Mouse (Mus musculus): Measurements from ENCODE around the gene Mzt1.
"Not testable (repeated sequence)": the region's sequence is repeated elsewhere in the genome, so short reads cannot be mapped to it uniquely, and the experiment has no call there.

Gene Mzt1

DNA sequence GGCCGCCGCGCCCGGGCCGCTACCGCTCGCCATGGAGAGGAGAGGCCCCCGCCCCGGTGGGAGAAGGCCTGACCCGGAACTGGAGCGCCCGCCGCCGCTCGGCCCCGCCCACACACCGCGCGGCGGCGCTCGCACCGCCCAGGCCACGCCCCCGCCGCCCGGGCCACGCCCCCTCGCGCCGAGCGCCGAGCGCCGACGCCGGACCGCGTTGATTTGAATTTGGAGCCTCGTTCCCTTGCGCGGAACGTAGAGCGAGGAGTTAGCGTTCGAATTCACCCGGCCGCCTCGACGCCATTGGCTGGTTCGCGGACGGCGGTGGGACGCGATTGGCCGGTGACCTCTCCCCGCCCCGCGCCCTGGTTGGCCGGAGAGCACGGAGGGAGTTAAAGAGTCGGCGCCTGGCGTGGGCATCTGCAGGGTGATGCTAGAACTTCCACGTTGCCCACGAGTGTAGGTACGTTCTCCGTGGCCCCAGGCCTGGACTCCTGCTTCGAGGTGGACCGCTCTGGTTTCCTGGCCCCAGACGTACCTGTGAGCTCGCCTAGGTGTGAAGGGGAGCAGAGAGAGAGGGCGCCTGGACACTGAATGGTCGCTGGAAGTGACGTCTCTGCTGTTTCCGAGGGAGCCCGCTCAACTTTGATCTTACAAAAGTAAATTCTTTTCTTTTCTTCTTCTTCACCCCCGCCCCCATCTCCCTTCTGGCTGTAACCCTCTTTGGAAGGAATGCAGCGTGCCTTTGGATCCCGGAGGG, at the start of gene Mzt1, which contains the start of gene Bora:
TSS of gene Mzt1 (minus strand) at position 104 of the 751 bp plus-strand sequence.
TSS of gene Bora (plus strand) at position 192 of the 751 bp plus-strand sequence.
- peak; percentile 92 for DNase-seq

DNA sequence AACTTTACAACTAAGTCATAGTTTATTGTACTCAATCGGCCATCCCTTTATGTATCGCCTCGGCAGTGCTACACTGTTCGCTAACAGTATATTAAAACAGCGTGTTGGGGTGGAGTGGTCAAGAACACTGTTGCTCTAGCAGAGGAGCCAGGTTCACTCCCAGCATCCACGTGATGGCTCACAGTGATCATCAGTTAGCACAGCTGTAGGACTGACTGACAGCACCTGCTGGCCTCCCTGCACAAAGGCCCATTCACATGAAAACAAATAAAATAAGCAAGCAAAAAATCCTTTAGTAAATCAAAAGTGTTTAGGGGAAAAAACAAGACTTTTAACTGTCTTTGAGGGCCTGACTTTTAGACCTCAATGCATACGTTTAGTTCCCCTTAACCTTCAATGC, 43.0 kb upstream of the Mzt1 start:
- no peak for DNase-seq

DNA sequence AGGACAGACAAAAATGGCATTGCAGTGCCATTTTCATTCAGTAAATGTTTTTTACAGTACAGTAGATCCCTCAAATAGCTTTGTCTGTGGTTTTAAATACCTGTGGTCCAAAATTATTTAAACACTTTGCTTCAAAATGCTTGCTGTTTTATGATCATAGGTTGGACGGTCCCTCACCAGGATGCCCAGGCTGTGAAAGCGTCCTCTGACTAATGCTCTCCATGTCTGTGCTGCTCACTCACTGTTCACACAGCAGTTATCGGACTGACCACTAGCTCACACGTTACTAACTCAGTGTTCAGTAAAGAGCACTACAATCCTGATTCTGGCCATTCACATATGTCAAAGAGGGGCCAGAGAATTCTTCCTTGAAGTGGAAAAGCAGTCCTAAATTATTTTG, 25.2 kb upstream of the Mzt1 start:
- no peak for DNase-seq

DNA sequence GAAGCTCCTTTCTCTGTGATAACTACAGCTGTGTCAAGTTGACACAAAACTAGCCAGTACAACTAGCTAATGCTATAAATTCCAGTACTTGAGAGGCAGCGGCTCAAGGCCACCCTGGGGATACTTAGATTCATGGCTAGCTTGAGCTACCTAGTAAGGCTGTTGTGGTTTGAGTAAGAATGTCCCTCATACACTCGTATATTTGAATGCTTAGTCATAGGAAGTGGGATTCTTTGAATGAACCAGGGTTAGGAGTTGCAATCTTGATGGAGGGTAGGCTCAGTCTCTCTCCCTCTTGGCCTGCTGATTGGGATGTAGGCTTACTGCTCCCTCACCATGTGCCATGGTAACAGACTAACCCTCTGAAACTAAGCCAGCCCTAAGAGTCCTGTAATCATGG, 17.2 kb upstream of the Mzt1 start:
- DNase-seq, result no peak

DNA sequence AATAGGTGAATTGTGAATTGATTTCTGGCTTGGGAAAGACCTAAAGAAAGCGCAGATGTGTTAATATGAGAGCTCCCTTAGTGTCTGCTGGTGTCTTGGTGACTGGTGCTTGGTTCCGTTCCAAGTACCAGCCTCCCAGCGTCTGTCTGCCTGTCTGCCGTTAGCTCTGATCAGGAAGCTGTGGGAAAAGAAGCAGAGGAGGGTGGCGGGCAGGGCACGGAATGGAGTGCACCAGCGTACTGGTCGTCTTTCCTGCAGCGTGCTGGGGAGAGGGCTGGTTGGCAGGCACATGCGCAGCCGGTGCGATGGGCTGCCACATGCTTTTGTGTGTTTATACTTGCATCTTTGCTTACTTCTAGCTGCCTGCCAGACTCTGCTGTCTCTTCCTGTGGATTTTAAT, 14.7 kb upstream of the Mzt1 start:
- no peak for DNase-seq

DNA sequence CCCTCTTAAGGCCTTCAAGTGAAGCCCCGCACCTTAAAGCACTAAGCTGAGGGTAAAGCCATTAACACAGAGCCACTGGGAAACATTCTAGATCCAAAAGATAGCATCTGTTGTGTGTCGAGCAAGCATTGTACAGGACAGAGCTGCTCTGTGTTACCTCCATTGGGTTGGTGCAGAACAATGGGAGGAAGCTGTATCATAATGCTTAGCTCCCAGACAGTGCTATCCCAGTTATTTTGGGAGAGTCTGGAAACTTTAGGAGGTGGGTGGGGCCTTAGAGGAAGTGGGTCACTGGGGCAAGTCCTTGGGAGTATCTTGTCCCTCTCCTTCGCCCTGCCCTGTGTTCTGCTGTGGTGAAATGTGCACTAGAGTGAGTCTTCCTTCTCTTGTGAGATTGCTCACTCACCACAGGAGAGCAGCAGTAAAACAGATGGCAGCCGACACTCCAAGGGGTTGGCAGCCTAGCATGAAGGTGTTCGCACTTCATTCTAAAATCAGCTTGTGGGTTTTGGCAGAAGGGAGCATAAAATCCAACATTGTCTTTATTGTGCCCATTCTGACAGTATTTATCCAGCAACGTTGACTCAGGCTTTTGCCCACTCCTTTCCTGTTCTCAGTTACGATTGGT, 13.1 kb upstream of the Mzt1 start:
- no peak for DNase-seq

DNA sequence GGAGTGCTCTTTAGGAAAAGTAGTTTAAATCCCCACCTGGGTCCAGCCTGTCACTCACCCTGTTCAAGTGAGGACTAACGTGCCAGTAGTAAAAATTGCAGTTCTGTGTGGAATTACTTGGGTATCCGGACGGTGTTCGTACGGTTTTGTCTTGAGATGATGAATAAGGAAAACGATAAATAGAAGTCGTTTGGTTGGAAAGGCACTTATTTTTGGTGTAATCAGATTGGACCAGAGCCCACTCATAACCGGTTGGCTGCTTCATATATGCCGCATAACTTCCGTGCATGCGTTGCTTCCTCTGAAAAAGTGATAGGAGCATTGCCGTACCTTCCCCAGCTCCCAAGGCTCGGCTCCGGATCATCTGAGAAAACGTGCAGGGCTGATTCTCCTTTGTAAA, 848 bp upstream of the Mzt1 start:
- no peak for DNase-seq

DNA sequence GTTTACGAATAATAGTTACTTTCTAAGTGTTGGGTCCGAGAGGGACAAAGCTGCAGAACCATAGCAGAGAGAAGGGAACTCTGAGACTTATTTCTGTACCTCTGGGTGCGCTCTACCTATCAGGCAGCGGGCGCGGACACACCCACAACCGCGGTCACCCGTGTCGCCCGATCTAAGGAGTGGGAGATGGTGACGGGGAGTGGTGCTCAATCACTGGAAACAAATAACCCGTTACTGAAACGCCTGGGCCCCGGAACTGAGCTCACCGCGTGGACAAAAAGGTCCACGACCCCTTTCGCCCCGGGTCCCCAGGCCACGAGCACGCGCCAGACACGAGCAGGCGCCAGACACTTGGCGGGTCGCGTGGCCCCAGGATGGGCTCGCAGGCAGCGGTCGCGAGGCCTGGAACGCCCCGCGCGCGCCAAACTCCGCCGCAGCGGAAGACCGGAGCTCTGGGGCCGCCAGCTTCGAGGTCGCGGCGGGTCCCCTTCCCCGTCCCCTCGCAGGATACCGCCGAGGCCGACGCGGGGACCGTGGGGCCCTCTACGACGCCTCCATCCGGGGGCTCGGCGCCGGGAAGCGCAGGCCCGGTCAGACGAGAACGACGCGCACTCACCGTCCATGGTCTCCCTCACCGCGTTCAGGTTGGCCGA, 430 bp downstream of the Mzt1 start:
- no peak for DNase-seq

DNA sequence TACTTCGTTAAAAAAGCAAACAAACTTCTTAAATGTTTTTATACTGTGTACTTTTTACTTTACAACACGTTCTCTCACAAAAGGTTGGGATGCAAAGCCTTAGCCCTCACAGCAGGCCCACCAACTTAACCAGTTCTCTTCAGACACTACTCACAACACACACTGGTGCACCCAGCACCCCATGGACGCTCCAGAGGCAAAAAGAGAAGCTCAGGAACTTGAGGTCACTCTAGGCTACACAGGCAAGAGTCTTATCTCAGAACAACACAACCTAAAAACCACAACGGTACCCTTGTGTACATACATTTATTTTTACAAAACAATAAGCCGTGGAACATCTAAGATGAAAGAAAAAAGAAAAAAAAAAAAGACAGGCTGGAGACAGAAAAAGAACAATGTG, 1.2 kb downstream of the Mzt1 start:
- DNase-seq, result no peak

DNA sequence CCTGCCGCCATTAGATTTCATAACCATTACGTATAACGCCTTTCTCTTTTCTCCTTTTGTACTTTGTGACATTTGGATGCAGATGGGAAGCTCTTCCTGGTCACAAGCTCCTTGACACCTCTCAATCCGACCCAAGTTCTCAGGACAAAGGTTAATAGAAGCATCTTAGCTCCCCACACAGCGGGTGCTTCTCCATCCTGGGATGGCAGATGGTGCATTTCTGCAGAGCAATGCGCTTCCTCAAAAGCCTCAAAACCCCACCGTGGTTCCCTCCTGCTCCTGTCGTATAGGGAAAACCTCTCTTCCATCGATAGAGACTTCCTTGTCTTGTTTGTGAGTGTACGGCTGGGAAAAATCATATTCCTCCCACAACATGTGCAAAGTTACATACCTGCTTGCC, 1.8 kb downstream of the Mzt1 start:
- no peak for DNase-seq

DNA sequence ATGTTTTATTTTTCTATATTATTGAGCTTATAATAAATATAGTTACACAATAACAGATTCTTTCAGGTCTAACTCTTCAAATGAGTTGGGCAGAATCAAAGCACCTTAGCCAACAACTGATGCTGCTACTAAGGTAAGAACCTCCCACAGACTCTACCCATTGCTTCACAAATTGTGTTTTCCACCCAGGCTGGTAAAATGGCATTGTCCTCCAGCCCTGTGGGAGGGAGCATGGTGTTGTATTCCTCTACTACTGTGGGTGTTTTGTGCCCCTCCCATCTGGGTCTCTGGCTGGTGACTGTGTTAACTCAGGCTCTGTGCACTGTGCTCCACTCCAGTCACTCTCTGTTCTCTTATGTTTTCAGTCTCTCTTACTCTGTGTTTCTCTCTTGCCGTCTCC, 2.4 kb downstream of the Mzt1 start:
- no peak for DNase-seq

DNA sequence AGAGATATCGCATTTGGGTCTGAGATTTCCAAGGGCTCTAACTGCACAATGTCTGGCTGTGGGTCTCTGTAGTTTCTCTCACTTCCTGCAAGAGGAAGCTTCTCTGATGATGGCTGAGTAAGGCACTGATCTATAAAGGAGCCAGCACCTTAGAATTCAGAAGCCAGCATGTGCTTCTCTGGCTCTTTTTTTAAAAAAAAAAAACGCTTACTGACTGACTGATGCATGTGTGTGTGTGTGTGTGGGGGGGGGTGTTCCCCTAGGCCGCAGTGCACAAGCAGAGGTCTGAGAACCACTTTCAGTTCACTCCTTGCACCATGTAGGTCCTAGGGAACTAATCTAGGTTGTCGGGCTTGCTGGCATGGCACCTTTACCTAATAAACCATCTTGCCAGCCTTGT, 4.5 kb downstream of the Mzt1 start:
- no peak for DNase-seq

DNA sequence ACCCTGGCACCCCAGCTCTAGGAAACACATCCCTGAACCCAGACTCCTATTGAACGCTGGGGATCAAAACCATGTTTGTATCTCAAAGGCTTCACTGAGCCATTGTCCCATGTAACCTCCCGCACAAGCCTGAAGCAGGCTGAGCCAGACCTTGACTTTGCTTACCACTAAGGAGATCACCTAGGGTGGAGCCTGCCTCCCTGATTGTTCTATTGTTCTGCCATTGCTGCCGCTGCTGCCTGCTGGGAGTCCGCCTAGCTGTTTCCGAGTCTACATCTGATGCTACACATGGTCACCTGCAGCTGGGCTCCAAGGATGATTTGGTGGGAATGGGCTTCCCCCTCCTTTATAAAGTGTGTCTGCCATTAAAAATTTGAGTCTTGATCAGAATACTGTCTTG, 6.6 kb downstream of the Mzt1 start:
- not testable (repeated sequence) for DNase-seq

DNA sequence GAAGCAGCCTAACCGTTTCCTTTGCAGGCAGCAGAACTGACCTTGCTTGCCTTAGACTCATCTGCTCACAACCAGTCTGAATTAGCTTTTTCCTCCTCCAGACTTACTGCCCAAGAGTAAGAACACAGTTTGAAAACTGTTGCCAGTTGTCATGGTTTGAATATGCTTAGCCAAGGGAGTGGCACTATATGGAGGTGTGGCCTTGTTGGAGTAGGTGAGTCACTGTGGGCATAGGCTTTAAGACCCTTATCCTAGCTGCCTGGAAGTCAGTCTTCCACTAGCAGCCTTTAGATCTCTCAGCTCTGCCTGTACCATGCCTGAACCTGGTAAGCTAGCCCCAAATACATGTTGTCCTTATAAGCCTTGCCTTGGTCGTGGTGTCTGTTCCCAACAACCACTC, 8.2 kb downstream of the Mzt1 start:
- DNase-seq, result no peak

DNA sequence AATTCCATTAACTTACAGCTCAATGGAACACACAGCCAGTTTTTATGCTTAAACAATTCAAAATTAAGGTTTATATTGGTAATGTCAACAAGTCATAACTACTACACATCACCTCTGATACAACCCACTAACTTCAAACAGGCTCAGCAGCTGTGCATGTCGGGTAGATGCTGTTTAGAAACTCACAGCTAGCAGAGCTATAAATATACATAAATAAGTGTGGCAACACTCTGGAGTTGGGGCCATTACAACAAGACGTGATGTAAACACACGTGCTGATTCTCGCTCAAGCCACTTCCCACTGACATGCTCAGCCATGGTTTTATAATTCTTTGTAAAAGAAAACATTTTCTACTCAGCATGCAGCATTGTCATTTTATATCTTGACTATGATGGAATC, 9.9 kb downstream of the Mzt1 start:
- DNase-seq, result no peak

DNA sequence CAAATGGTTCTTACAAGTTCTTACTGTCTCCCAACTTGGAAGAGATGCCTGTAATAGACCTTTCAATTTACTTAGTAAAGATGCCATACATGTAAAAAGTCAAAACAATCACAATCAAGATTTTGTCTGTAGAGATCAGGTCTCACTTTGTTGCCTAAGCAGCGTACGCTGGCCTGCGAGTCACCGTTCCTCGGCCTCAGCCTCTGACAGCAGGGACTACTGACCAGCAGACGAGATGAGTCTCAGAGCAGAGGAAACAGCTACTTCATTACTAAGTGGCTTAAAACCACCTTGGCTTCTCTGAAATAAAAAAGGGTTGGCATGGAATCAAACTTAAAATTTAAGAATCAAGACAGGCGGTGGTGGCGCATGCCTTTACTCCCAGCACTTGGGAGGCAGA, 11.1 kb downstream of the Mzt1 start:
- DNase-seq, result not testable (repeated sequence)

DNA sequence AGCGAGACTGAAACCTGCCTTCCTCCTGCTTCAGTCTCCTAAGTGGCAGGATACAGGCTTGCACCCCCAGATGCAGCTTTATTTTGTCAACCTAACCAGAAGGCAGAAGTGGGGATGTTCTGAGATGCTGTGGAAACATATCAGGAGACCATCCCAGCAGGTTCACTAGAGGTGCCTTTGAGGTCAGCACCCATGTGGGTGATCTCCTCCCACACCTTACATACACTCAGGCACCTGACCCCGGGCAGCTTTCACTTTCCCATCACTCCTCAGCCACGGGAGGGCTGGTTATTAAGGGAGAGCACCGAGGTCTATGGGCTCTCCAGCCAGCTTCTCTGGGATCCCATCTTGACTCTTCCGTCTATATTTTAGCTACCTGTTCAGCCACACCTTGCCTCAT, 13.3 kb downstream of the Mzt1 start:
- DNase-seq, result no peak

DNA sequence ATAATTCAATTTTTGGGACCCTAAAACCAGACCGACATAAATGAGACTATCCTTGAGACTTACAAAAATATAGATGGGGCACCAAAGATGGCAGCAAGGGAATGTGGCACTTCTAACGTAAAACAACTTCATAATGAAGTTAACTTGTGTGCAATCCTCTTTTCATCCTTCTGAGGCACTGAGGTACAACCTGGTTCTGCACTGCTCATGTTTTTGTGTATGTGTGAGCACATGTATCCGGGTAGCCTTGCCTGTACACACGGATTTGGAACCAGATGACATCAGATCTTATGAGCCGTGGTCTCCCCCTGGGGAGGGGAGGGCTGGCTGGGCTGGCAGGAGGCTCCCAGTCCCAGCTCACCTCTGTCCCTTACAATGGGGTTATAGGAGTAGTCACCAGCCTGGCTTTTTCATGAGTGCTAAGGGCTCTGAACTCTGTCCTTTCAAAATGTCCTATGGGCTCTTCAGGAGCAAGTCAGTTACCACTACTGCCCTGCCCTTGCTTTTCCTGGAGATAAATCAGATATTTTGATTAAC, 14.5 kb downstream of the Mzt1 start:
- no peak for DNase-seq

DNA sequence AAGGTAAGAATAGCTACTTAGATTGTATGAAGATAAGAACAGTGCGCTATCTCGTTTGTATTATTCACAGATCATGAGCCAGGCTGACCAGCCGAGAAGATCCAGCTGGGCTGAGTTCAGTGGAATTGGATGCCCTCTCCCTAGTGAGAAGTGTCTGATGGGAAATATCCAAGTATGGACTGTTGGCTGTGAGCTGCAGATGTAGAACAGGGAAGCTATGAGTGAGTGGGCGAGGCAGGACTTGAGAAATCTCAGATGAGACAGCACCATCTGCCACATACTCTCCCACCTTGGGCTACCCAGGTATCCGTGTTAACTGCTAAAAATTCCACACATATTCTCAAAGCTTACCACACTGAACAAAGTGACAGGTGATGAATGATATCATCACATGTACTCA, 15.9 kb downstream of the Mzt1 start:
- DNase-seq, result no peak

DNA sequence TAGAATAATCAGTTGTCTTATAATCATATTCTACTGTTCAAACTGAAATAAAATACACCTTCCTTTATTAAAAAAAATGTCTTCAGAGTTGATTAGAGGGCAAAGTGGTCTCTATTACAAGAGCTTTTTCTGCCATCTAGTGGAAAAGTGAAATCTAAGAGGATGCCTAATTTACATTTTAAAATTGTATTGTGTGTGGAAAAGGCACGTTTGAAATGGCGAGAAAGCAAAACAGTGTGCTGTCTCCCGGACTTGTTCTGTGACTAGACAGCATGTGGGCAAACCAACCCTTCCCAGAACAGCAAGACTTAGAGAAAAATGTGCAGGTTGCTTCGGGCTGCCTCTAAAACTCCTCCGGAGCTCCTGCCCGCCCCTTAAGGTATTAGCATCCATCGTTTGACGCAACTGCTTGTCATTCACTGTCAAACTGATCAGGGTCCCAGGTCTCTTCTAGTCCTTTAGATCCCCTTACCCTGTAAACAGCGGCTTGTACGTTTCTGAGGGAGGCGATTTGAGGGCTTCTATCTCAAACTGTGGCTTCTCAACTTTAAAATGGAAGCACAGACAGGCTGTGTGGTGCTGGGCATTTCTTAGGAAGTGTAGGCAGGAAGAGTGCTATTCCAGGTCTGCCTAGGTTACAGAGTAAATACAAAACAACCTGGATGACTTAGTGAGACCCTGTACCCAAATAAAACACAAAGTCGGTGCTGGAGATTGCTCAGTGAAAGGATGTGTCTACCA, 23.4 kb downstream of the Mzt1 start:
- no peak for DNase-seq

DNA sequence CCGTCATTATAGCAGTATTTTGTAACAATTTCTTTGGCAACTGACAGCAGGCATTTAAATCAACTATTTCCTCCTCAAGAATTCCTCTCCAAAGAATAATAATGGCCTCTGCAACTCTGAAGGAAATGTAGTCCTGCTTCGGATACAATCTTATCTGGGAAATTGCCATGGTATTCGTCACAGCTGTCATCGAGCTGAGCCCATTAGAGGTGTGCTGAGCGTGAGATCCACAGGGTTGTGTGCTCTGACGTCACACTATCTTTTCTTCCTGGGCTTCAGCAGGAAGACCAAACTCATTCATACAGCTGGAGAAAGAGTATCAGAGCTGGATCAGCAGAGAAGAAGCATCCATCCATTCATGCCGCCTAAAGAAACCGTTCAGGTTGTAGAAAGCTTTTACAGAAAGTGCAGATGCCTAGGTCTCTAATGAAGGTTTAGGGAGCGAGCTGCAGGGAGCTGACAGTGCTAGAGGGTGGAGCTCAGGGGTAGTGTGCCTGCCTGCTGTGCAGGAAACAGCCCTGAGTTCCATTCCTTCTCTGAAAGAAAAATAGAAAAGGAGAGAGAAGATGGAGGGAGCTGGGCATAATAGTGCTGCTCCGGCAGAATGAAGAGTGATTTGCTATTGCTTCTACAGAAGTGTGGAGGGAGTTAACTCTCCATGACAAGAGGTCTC, 26.7 kb downstream of the Mzt1 start:
- no peak for DNase-seq

DNA sequence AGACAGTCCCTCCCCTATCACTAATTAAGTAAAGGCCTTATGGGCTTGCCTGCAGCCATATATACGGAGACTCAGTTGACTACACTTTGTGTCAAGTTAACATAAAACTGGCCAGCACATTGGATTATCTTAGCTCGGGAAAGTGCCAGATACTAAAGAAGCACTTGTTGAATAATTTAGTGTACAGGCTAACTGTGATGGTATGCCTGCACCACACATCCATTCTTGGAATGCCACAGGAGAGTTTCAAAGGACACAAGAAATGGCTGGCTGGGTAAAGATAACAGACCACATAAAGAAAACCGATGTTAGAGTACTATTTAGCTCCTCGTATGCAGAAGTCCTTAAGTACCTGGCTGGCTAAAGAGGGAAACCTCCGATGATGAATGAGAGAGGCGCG, 27.2 kb downstream of the Mzt1 start:
- no peak for DNase-seq

DNA sequence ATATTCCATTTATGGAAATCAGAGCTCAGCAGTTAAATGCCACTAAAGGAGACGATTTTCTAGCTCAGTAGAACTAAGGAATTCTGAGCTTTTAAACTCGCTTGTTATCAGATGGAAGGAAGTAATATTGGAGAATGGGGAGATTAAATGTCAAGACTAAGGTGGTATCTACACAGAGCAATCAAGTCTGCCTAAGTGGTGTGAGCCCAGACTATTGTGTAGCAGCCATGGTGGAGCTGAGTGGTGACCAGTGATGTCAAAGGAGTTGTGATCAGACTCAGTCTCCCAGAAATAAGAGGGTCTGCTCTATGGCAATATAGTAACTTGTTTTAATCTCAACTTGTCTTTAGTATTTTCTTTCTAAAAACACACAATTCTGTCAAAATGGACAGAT, 35.0 kb downstream of the Mzt1 start:
- DNase-seq, result no peak

Data from kidney, adult 18-20 months (tissue).